Mouse (Mus musculus) heart, postnatal 4 days (tissue): ENCODE measurements at regions not wholly inside any gene's neighbourhood (a gene's known extent, or its start where the extent isn't known, plus 50 kb on each side); places are given as distances from the start of the nearest gene placed in this dataset.

Experiments used
- DNase-seq: peaks from one replicate; pipeline ENCODE4 v3.0.0; 2021

DNA sequence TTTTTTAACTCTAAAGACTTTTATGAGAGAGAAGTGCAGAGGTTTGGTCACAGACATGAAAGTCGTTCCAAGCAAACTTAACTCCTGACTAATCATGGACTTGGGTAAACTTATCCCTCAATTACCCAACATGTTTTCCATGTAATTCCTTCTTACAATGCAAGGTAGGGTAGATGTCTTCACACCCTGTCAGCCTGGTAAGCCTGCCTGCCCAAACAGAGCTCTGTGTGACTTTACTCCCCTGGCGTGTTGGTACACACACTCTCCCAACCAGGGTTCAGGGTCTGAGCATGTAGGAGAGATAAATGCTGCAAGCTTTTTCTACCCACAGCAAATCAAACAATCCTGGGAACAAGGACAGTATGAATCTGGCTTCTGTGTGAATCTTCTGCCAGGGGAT is 192.1 kb upstream of the Camk1g start:
- DNase-seq = no peak

- no peak for DNase-seq
These were observed 188.0 kb upstream of the Camk1g start for GRCm38 (mm10) chr1:193558122-193558521.

DNA sequence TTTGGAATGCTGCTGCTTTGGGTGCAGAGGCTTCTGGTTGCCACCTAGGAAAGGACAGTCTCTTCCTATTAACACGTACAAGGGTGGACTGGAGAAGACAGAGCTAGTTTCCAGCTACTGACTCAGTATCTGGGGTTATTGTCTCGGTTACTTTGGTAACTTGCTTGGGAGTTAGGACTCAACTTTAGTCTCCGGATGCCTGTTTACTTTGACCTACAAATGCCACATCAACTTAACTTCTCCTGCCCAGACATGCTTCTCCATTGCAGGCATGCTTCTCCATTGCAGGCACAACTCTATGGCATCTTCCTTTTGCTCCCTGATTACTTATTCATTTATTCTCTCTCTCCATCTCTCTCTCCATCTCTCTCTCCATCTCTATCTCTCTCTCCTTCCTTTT is 184.6 kb upstream of the Camk1g start:
- no peak for DNase-seq

DNA sequence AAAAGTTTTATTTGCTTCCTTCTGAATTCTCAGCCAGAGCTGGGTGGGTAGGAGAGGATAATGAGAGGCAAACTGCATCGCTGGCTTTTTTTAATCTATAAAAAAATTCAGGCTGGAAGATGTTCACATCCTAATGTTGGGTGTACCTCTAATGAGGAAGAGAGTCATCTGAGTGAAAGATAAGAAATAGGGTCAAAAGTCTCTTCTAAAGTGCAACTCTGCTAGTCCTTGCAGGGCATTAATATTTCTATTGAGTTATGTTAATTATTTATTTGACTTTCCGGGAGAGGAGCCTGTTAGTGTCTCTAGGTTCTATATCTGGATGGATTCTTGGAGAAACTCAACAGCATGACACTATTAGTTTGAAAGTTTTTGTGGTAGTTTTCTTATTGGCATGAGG is 182.2 kb upstream of the Camk1g start:
- DNase-seq = no peak

GRCm38 (mm10) chr1:193551340-193551739 is 181.2 kb upstream of the Camk1g start:
- no peak for DNase-seq

- DNase-seq = no peak
These were observed 180.7 kb upstream of the Camk1g start for GRCm38 (mm10) chr1:193550761-193551160.

GRCm38 (mm10) chr1:193547356-193547755 is 177.3 kb upstream of the Camk1g start:
- no peak for DNase-seq

DNA sequence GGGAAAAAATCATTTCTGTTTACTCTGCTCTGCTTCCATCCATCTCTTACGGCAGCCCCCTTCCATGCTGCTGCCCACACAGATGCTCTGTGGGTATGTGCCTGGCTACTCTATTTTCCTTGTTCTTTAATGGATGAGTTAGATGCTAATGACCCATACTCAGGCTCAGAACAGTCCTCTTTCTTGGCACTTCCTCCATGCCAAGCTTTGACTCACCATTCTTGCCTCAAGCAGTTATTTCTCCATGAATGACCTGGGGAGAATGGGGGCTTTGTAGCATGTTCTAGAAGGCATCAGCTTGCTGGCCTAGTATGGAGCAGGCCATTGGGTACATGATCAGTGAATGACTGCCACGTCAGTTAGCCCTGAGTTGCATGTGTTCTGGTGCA is 175.9 kb upstream of the Camk1g start:
- DNase-seq = no peak

GRCm38 (mm10) chr1:193545406-193546043 is 175.4 kb upstream of the Camk1g start:
- no peak for DNase-seq

- no peak for DNase-seq
These were observed 174.7 kb upstream of the Camk1g start for GRCm38 (mm10) chr1:193544804-193545203.

DNA sequence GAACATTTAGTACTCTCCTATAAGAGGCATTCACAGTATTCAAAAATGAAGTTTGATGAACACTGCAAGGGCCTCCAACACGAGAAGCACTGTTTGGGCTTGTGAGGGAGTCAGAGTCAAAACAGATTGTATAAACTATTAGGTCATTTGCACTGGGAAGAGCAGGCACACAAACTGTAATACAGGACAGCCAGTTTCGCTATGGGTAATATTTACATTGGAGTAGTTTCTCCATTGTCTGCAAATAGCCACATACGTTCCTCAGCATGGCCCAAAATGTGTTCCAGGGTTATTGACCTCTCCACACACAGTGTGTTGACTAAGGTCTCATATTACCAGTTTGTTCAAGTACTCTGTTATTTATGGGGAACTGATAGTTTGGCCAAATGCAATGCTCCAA is 173.7 kb upstream of the Camk1g start:
- DNase-seq = no peak

GRCm38 (mm10) chr1:193543284-193543683 is 173.2 kb upstream of the Camk1g start:
- DNase-seq = no peak

- DNase-seq = peak; percentile 12
These were observed 172.0 kb upstream of the Camk1g start for GRCm38 (mm10) chr1:193541934-193542580.

DNA sequence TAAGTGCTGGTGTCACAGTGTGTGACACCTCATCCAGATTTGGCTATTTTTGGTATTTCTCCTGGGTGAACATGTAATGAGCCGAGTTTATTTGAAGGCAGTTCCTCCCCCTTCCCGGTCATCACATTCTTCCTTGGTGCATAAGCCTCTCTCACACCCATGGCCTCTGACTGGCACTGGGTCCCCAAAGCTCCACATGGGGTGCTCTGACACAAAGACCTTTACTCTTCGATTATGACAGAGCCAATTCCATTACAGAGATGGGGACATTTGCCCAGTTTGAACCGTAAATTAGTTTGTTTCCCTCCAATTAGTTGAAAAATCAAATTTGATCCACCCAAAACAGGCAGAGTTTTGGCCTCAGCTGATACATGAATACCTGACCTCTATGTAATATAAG is 171.2 kb upstream of the Camk1g start:
- DNase-seq = no peak

GRCm38 (mm10) chr1:193540486-193540885 is 170.4 kb upstream of the Camk1g start:
- DNase-seq = no peak

GRCm38 (mm10) chr1:193539261-193539660 is 169.2 kb upstream of the Camk1g start:
- no peak for DNase-seq

GRCm38 (mm10) chr1:193538425-193538824 is 168.3 kb upstream of the Camk1g start:
- no peak for DNase-seq

DNA sequence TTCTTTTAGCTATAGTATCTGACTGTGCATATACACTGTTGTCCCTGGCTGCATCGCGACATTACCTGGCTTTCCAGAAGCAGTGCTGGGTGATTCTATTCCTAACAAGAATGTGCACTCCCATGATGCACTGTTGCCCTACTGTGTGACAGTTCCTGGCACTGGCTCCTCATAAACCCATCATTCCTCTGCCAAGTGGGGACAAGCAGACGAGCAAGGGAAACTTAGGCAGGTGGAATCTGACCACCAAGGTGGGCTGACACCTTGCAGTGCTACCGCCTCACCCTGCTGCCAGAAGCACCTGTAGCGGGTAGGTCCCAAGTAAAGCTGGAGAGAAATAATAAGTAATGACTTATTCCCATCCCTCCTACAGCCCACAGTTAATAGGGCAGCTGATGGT is 167.5 kb upstream of the Camk1g start:
- DNase-seq = no peak

DNA sequence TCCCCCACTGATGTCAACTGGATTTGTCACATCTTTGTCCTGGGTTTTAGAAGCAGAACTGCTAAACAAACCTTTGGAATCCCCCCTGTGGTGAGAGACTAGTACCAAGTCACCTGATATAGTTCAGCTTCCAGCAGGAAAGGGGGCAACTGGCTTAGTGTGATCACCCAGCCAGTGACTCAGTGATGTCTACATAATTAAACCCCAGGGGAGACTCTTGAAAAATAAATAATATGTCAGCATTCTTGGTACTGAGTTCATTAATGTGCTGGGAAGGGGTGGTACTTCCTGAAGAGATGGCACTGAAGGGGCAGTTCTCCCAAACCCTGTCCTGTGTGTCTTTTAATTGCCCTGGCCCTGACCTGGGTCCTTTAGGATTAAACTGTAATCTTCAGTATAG is 166.5 kb upstream of the Camk1g start:
- DNase-seq = no peak

DNA sequence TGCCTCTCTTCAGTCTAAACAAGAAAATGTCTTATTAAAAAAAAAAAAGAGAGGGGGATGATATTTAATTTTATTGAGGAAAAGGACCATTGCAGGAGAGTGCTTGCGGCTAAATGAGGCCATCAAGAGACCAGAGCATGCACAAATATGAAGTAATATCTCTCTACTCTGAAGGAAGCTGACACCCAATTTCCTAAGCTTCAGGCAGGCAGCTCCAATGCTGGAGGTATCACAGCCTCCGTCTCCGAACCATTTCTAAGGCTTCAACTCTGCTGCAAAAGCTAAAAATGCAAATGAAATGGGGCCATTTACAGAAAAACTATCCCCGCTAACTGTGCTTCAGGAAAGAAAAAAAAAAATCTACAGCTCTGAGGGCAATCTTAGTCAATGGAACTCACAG is 164.4 kb upstream of the Camk1g start:
- no peak for DNase-seq

GRCm38 (mm10) chr1:193526501-193526900 is 156.4 kb upstream of the Camk1g start:
- no peak for DNase-seq

GRCm38 (mm10) chr1:193522007-193522406 is 151.9 kb upstream of the Camk1g start:
- DNase-seq = no peak

DNA sequence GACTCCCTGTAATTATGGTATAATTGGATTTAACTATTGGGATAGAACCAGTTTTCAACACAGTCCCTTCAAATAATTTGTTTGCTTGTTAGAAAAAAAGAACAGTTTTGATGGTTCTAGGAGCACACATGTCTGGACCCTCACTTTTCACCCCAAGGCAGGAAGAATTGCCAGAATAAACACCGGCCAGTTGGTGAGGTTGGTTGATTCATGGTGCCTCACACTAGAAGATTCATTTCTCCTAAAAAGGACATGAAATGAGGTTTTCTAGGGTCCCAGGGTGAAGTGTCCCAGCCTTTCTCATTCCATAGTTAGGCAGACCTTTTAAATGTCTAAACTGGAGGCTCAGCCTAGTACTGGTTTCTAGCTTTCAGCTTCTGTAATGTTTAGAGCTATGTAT is 148.7 kb upstream of the Camk1g start:
- no peak for DNase-seq

DNA sequence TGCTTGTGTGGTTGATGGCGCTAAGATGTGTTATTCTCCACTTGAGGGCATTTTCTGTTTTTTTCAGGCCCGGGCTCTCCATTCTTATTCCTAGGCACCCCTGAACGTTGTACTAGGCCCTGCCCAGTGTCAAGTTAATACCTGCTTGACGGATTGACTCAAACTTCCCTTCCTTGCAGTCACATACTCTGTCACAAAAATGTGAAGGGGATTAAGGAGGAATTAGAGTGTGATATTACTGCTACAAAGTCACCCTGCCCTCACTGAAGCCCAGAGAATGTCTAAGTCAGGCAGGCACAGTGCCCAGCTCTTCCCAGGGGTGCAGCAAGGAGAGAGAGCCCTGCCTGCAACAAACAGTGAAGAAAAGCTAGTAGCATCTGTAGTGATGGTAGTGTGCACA is 147.9 kb upstream of the Camk1g start:
- DNase-seq = no peak

- DNase-seq = no peak
These were observed 147.2 kb upstream of the Camk1g start for GRCm38 (mm10) chr1:193517293-193517692.
